Mouse (Mus musculus): Measurements from ENCODE around the gene Plekhn1.

Gene Plekhn1

GRCm38 (mm10) chr4:156184291-156184954, 50.2 kb downstream of the Plekhn1 start:
- DNase-seq: peak; percentile 96

GRCm38 (mm10) chr4:156183747-156184146, 50.9 kb downstream of the Plekhn1 start:
- DNase-seq: no peak

GRCm38 (mm10) chr4:156177630-156178029, 57.0 kb downstream of the Plekhn1 start:
- no peak for DNase-seq

- DNase-seq: peak; percentile 98
Observed at GRCm38 (mm10) chr4:156171828-156172227, 62.8 kb downstream of the Plekhn1 start.
